Mouse (Mus musculus) gastrocnemius, adult 2 months (tissue): ENCODE data around the gene Rnf41. TPM values are rescaled to one million over a fixed set of nuclear protein-coding genes. Genes with fewer than 3 reads are reported as not detected.

Experiments
- DNase-seq: peaks from one replicate; pipeline ENCODE4 v3.0.0; 2022
- H3K27ac ChIP-seq: fragments of 200-600 bp; 2 replicates; pipeline ENCODE4 v1.8.1; 2022; ENCODE audit warnings: mild to moderate bottlenecking
- H3K4me3 ChIP-seq: fragments of 200-600 bp; 2 replicates; pipeline ENCODE4 v1.8.1; 2022; ENCODE audit warnings: mild to moderate bottlenecking, moderate library complexity
- CTCF ChIP-seq: fragments of 200-600 bp; IDR thresholded peaks from 2 replicates; pipeline ENCODE4 v1.8.1; 2022; ENCODE audit warnings: antibody characterized with exemption, mild to moderate bottlenecking, moderate library complexity
- intact Hi-C: fragments of 180-260 bp; cut with DNase I; formaldehyde crosslinking; loops from one replicate; pipeline ENCODE4 v1.15.1; 2025
- long read RNA-seq, 2 experiments: library from polyadenylated mRNA; stranded (forward); transcript quantifications; one replicate each; pipeline ENCODE4 v2.0.0; 2021
- total RNA-seq, 2 experiments: library from RNA; stranded (reverse); gene quantifications; 2 replicates each; pipeline ENCODE4 v1.2.3; 2021

Rnf41 gene
- 10 to 100 TPM; 13.3 to 13.4 TPM for total RNA-seq
- long read RNA-seq, experiment 1, partial matches to known transcripts, result 3 of 6 reads
- long read RNA-seq, experiment 1, other reads (novel, unspliced or antisense), result 1 of 6 reads
- long read RNA-seq, experiment 2, partial matches to known transcripts, result 3 of 6 reads
- long read RNA-seq, experiment 2, other reads (novel, unspliced or antisense), result 1 of 6 reads

GRCm38 (mm10) chr10:128411211-128412054, at the start of gene Rnf41, which contains the start of gene Nabp2:
TSS of gene Rnf41 (plus strand) at chr10:128411657.
TSS of gene Nabp2 (minus strand) at chr10:128411492.
- intact Hi-C loops, result no loop called here
- DNase-seq, result peak; percentile 97
- peak within 1 kb of the TSS; percentile 70 for H3K4me3 ChIP-seq
- no peak for TF ChIP-seq CTCF
- peak within 1 kb of the TSS; percentile 92 for H3K27ac ChIP-seq

GRCm38 (mm10) chr10:128361836-128362235, 49.6 kb upstream of the Rnf41 start:
- H3K4me3 ChIP-seq, result peak overlapping the region; percentile 47; the same call in 1 of the 2 replicates
- peak overlapping the region; percentile 96 for H3K27ac ChIP-seq
- no peak for TF ChIP-seq CTCF
- DNase-seq, result no peak
- intact Hi-C loops, result no loop called here

- intact Hi-C loops, result no loop called here
- Histone ChIP-seq H3K4me3 (peak overlapping the region; percentile 47), H3K27ac (peak overlapping the region; percentile 96)
- TF ChIP-seq CTCF, result peak; percentile 63
- no peak for DNase-seq
Measured at GRCm38 (mm10) chr10:128362568-128362967, 48.9 kb upstream of the Rnf41 start.

- Histone ChIP-seq H3K27ac (peak overlapping the region; percentile 96), H3K4me3 (peak overlapping the region; percentile 89)
- no peak for TF ChIP-seq CTCF
- intact Hi-C loops, result no loop called here
- DNase-seq, result peak; percentile 93
Measured at GRCm38 (mm10) chr10:128367899-128368401, 43.5 kb upstream of the Rnf41 start.

- DNase-seq, result peak; percentile 96
- H3K27ac ChIP-seq, result peak within 1 kb of the TSS; percentile 96
- no peak for TF ChIP-seq CTCF
- H3K4me3 ChIP-seq, result peak within 1 kb of the TSS; percentile 89
- intact Hi-C loops, result no loop called here
Measured at GRCm38 (mm10) chr10:128368402-128369217, 42.8 kb upstream of the Rnf41 start, which contains the start of gene Coq10a. TSS of gene Coq10a (minus strand) at chr10:128368997.

GRCm38 (mm10) chr10:128369218-128369543, 42.3 kb upstream of the Rnf41 start:
- DNase-seq, result no peak
- intact Hi-C loops, result no loop called here

GRCm38 (mm10) chr10:128369599-128369998, 41.9 kb upstream of the Rnf41 start:
- no peak for DNase-seq
- peak overlapping the region; percentile 89 for H3K4me3 ChIP-seq
- TF ChIP-seq CTCF, result no peak
- peak overlapping the region; percentile 96 for H3K27ac ChIP-seq
- intact Hi-C loops, result no loop called here

More at GRCm38 (mm10) chr10:128369218-128369543, 42.3 kb upstream of the Rnf41 start:
- peak overlapping the region; percentile 96 for H3K27ac ChIP-seq
- TF ChIP-seq CTCF, result no peak
- peak overlapping the region; percentile 89 for H3K4me3 ChIP-seq

- intact Hi-C loops, result loop anchor here (10.0 kb wide), 1 partner anchor 175 kb away; the partner anchor contains the start of genes Rpl41 and Zc3h10
Measured at GRCm38 (mm10) chr10:128370021-128370420, 41.4 kb upstream of the Rnf41 start.

GRCm38 (mm10) chr10:128370601-128371000, 40.9 kb upstream of the Rnf41 start:
- no peak for DNase-seq
- intact Hi-C loops, result loop anchor here (10.0 kb wide), 1 partner anchor 174 kb away; the partner anchor contains the start of genes Rpl41 and Zc3h10
- Histone ChIP-seq H3K27ac (peak overlapping the region; percentile 96), H3K4me3 (no peak overlapping the region)
- TF ChIP-seq CTCF, result no peak

More at GRCm38 (mm10) chr10:128370021-128370420, 41.4 kb upstream of the Rnf41 start:
- Histone ChIP-seq H3K4me3 (peak overlapping the region; percentile 89), H3K27ac (peak overlapping the region; percentile 96)
- no peak for TF ChIP-seq CTCF
- no peak for DNase-seq

- intact Hi-C loops, result loop anchor here (10.0 kb wide), 1 partner anchor 173 kb away; the partner anchor contains the start of genes Rpl41 and Zc3h10
- TF ChIP-seq CTCF, result peak; percentile 39
- no peak overlapping the region for H3K4me3 ChIP-seq
- no peak for DNase-seq
- peak overlapping the region; percentile 96 for H3K27ac ChIP-seq
Measured at GRCm38 (mm10) chr10:128372142-128372541, 39.3 kb upstream of the Rnf41 start.

GRCm38 (mm10) chr10:128372989-128373748, 38.3 kb upstream of the Rnf41 start:
- intact Hi-C loops, result loop anchor here (10.0 kb wide), 1 partner anchor 172 kb away; the partner anchor contains the start of genes Rpl41 and Zc3h10
- no peak for TF ChIP-seq CTCF
- Histone ChIP-seq H3K4me3 (no peak overlapping the region), H3K27ac (peak overlapping the region; percentile 96)
- peak; percentile 80 for DNase-seq
